Mouse (Mus musculus) intestine, embryonic 16.5 days (tissue): ENCODE data around the gene Ripor2. TPM values are rescaled to one million over a fixed set of nuclear protein-coding genes. Genes with fewer than 3 reads are reported as not detected.

ENCODE experiments used
- ATAC-seq: fragments of 200-750 bp; cut with Nextera tagmentation; 2 replicates; pipeline ENCODE4 v1.8.0; 2017; ENCODE audit warnings: moderate TSS enrichment, moderate library complexity
- H3K27ac ChIP-seq: fragments of 300-500 bp; sonication (generic); 2 replicates; pipeline ENCODE4 v1.5.1; 2014; ENCODE audit warnings: mild to moderate bottlenecking, low read length
- H3K27me3 ChIP-seq: fragments of 300-500 bp; sonication (generic); replicated peaks from 2 replicates; pipeline ENCODE4 v1.6.1; 2014; ENCODE audit warnings: low read length, control low read depth, mixed read lengths; ENCODE audit not compliant: control insufficient read depth, insufficient read depth
- H3K36me3 ChIP-seq: fragments of 300-500 bp; sonication (generic); 2 replicates; pipeline ENCODE4 v1.6.1; 2014; ENCODE audit warnings: low read length, control low read depth; ENCODE audit not compliant: control insufficient read depth, insufficient read depth
- H3K4me1 ChIP-seq: fragments of 300-500 bp; sonication (generic); 2 replicates; pipeline ENCODE4 v1.6.1; 2014; ENCODE audit warnings: low read length, control low read depth, mixed read lengths; ENCODE audit not compliant: control insufficient read depth, insufficient read depth
- H3K4me2 ChIP-seq: fragments of 300-500 bp; sonication (generic); 2 replicates; pipeline ENCODE4 v1.6.1; 2014; ENCODE audit warnings: low read depth, low read length, control low read depth
- H3K4me3 ChIP-seq: fragments of 300-500 bp; sonication (generic); 2 replicates; pipeline ENCODE4 v1.5.1; 2014; ENCODE audit warnings: mild to moderate bottlenecking, low read length
- H3K9ac ChIP-seq: fragments of 300-500 bp; sonication (generic); 2 replicates; pipeline ENCODE4 v1.6.1; 2014; ENCODE audit warnings: low read depth, low read length
- H3K9me3 ChIP-seq: fragments of 300-500 bp; sonication (generic); 2 replicates; pipeline ENCODE4 v1.6.1; 2016; ENCODE audit warnings: low read length, control low read depth; ENCODE audit not compliant: control insufficient read depth
- WGBS: fragments of 180-500 bp; shearing (Covaris S2); extraction: QIAGEN DNeasy Blood & Tissue Kit; methylation state at CpG from one replicate; pipeline ENCODE4 v1.1.7; 2014; 5-methylcytosine and 5-hydroxymethylcytosine counted together
- polyA plus RNA-seq: library from polyadenylated mRNA; unstranded; fragments of >200 nt; fragmentation: Nextera tagmentation; extraction: Ambion mirVana; gene quantifications from 2 replicates; pipeline ENCODE4 v1.2.1, GENCODE M21; 2015

Ripor2 gene
- polyA plus RNA-seq, 1 experiment from 2014 or later = 1.7 TPM

- H3K9ac ChIP-seq = no peak overlapping the region
- no peak overlapping the region for H3K4me3 ChIP-seq
- ATAC-seq = no peak
- H3K4me1 ChIP-seq = peaks cover 13% of the 10 kb centered on the region
- H3K9me3 ChIP-seq = no peaks in the 10 kb centered on the region
- no peak overlapping the region for H3K4me2 ChIP-seq
- no peak overlapping the region for H3K27ac ChIP-seq
- H3K36me3 ChIP-seq = no peaks in the 10 kb centered on the region
- no peaks in the 10 kb centered on the region for H3K27me3 ChIP-seq
- 93% methylated on average over 5 of the region's 5 CpGs for WGBS
Measured at GRCm38 (mm10) chr13:24561391-24561790, 20.6 kb upstream of the Ripor2 start.

GRCm38 (mm10) chr13:24564706-24565105 lies 17.3 kb upstream of the Ripor2 start:
- Histone ChIP-seq H3K9me3 (no peaks in the 10 kb centered on the region), H3K36me3 (no peaks in the 10 kb centered on the region), H3K27ac (peak overlapping the region; percentile 82), H3K4me1 (peaks cover 13% of the 10 kb centered on the region), H3K4me2 (no peak overlapping the region), H3K4me3 (no peak overlapping the region), H3K9ac (no peak overlapping the region), H3K27me3 (no peaks in the 10 kb centered on the region)
- 78% methylated on average over 8 of the region's 8 CpGs for WGBS
- no peak for ATAC-seq

GRCm38 (mm10) chr13:24565230-24565949 lies 16.6 kb upstream of the Ripor2 start:
- peak; percentile 86 for ATAC-seq
- Histone ChIP-seq H3K4me2 (peak overlapping the region; percentile 3; the same call in 1 of the 2 replicates), H3K4me3 (no peak overlapping the region), H3K4me1 (peaks cover 13% of the 10 kb centered on the region), H3K27ac (peak overlapping the region; percentile 82), H3K9ac (no peak overlapping the region), H3K36me3 (no peaks in the 10 kb centered on the region), H3K27me3 (no peaks in the 10 kb centered on the region), H3K9me3 (no peaks in the 10 kb centered on the region)
- 17% methylated on average over 8 of the region's 8 CpGs for WGBS

GRCm38 (mm10) chr13:24565950-24566320 lies 16.1 kb upstream of the Ripor2 start:
- Histone ChIP-seq H3K36me3 (no peaks in the 10 kb centered on the region), H3K4me1 (peaks cover 13% of the 10 kb centered on the region), H3K27me3 (no peaks in the 10 kb centered on the region), H3K4me3 (no peak overlapping the region), H3K9ac (no peak overlapping the region), H3K4me2 (peak overlapping the region; percentile 3; the same call in 1 of the 2 replicates), H3K9me3 (no peaks in the 10 kb centered on the region), H3K27ac (peak overlapping the region; percentile 82)
- peak; percentile 92 for ATAC-seq
- WGBS = 8% methylated on average over 3 of the region's 3 CpGs

GRCm38 (mm10) chr13:24567176-24567811 lies 14.7 kb upstream of the Ripor2 start:
- H3K36me3 ChIP-seq = no peaks in the 10 kb centered on the region
- 80% methylated on average over 11 of the region's 11 CpGs for WGBS
- H3K27ac ChIP-seq = no peak overlapping the region
- no peak overlapping the region for H3K4me2 ChIP-seq
- no peak for ATAC-seq
- peaks cover 13% of the 10 kb centered on the region for H3K4me1 ChIP-seq
- no peak overlapping the region for H3K9ac ChIP-seq
- H3K4me3 ChIP-seq = no peak overlapping the region
- H3K27me3 ChIP-seq = no peaks in the 10 kb centered on the region
- no peaks in the 10 kb centered on the region for H3K9me3 ChIP-seq

- Histone ChIP-seq H3K9ac (no peak overlapping the region), H3K4me2 (no peak overlapping the region), H3K36me3 (no peaks in the 10 kb centered on the region), H3K4me3 (no peak overlapping the region), H3K27ac (no peak overlapping the region), H3K4me1 (peaks cover 12% of the 10 kb centered on the region), H3K27me3 (no peaks in the 10 kb centered on the region), H3K9me3 (no peaks in the 10 kb centered on the region)
- no peak for ATAC-seq
- 91% methylated on average over 4 of the region's 4 CpGs for WGBS
Measured at GRCm38 (mm10) chr13:24569066-24569465, 12.9 kb upstream of the Ripor2 start.

- Histone ChIP-seq H3K4me1 (peaks cover under 1% of the 10 kb centered on the region), H3K4me2 (no peak overlapping the region), H3K9me3 (no peaks in the 10 kb centered on the region), H3K27me3 (no peaks in the 10 kb centered on the region), H3K36me3 (no peaks in the 10 kb centered on the region), H3K4me3 (no peak overlapping the region), H3K27ac (no peak overlapping the region), H3K9ac (no peak overlapping the region)
- no peak for ATAC-seq
- WGBS = 44% methylated on average over 2 of the region's 2 CpGs
Measured at GRCm38 (mm10) chr13:24570716-24571115, 11.3 kb upstream of the Ripor2 start.

GRCm38 (mm10) chr13:24571906-24572305 lies 10.1 kb upstream of the Ripor2 start:
- Histone ChIP-seq H3K9ac (no peak overlapping the region), H3K27me3 (no peaks in the 10 kb centered on the region), H3K4me1 (peaks cover 7% of the 10 kb centered on the region; the same call in 1 of the 2 replicates), H3K4me3 (no peak overlapping the region), H3K4me2 (no peak overlapping the region), H3K27ac (no peak overlapping the region), H3K9me3 (no peaks in the 10 kb centered on the region), H3K36me3 (no peaks in the 10 kb centered on the region)
- 80% methylated on average over 6 of the region's 6 CpGs for WGBS
- no peak for ATAC-seq

- H3K36me3 ChIP-seq = no peaks in the 10 kb centered on the region
- no peaks in the 10 kb centered on the region for H3K9me3 ChIP-seq
- H3K4me2 ChIP-seq = no peak overlapping the region
- H3K27me3 ChIP-seq = no peaks in the 10 kb centered on the region
- H3K4me3 ChIP-seq = no peak overlapping the region
- ATAC-seq = no peak
- peaks cover 7% of the 10 kb centered on the region; the same call in 1 of the 2 replicates for H3K4me1 ChIP-seq
- WGBS = 78% methylated on average over 3 of the region's 3 CpGs
- H3K27ac ChIP-seq = no peak overlapping the region
- H3K9ac ChIP-seq = no peak overlapping the region
Measured at GRCm38 (mm10) chr13:24575126-24575525, 6.9 kb upstream of the Ripor2 start.
